Mouse (Mus musculus) heart, adult 9 months (tissue): ENCODE measurements at regions not wholly inside any gene's neighbourhood (a gene's known extent, or its start where the extent isn't known, plus 50 kb on each side); places are given as distances from the start of the nearest gene placed in this dataset.

Source experiments
- DNase-seq, 2 experiments: peaks; one replicate each; pipeline ENCODE4 v3.0.0; 2022; ENCODE audit warnings: low spot score in 2 of 2

DNA sequence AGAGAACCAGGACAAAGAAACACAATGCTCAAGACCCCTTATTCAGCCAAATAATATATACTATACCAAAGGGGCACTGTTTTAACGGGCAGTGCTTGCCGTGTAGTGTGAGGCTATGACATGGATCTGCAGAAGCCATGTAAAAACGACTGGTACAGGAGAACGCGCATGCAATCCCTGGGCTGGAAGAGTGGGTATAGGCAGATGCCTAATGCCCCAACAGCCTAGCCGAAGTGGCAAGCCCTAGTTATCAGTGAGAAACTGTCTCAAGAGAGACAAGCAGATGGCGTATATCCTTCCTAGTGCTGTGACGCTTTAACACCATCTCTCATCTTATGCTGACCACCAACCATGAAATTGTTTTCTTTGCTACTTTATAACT lies 262.8 kb downstream of the Ankrd50 start:
- no peak for DNase-seq

DNA sequence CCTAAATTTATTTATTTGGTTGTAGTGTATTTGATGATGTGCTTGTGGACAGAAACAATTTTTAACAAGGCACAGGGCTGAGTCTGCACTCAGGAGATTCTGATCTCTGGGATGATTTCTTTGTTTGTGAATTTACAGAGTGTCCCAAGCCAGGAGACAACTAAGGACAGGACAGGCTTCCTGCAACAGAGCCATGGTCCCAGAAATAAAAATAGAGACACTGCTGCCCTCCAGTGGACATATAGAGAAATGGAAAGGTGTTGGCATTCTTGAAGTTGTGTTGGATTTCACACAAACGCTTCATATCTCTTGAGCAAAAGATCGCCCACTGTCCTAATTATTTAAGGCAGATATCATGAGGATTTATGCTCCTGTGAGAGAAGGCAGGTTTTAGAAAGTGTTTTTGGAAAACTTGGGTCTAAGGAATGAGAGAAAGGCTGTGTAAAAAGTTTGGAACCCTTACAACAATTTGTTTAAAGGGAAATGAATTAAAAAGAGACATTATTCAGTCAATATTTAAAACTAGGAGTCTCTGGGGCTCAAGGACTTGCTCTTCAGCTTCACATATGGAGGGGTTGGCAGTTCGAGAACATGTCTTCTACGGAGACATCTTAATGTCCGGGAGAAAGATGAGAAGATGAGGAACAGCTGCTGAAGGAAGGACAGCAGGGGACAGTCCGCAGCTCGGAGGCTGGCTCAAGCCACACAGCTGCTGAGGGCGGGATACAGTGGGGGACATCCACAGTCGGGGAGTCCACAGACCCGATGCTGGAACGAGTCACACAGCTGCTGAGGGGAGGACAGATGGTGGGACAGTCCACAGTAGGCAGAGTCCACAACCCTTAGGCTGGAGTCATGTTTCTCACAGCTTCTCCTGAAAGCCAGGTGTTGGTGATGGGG lies 263.5 kb downstream of the Ankrd50 start:
- peak in 1 of 2 experiments; percentile 75 for DNase-seq

DNA sequence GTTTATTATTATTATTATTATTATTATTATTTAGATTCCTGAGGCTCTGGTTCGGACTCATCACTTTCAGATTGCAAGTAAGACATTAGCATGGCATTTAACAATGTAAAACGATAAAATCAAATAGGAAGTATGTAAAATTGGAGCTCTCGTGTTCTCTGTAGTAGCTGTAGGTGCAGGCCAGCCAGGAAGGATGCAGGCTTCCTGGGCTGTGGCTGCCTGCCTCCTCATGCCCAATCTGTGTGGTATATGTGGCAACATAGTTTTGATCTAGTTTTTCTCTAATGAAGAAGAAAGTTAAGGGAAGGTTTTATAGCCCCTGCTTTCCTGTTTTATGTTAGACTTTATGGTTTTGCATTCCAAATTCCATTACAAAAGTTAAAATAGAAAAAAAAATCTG lies 275.6 kb downstream of the Ankrd50 start:
- DNase-seq: no peak

DNA sequence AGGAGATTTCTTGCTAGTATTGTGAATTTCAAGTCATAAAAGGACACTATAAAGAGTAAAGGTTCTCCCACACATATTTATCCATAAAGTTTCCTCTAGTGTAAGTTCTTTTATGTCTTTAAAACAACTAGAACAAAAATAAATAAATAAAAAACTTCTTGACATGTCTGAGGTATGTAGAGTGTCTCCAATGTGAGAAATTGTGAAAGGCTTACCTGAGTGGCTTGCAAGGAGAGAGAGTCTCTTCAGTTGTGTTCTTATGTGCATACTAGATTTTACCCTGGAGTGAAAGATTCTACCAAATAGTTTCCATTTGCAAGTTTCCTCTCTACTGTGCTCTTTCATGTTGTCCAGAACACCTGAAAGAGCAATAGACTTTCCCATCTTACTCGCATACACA lies 276.8 kb downstream of the Ankrd50 start:
- no peak for DNase-seq

DNA sequence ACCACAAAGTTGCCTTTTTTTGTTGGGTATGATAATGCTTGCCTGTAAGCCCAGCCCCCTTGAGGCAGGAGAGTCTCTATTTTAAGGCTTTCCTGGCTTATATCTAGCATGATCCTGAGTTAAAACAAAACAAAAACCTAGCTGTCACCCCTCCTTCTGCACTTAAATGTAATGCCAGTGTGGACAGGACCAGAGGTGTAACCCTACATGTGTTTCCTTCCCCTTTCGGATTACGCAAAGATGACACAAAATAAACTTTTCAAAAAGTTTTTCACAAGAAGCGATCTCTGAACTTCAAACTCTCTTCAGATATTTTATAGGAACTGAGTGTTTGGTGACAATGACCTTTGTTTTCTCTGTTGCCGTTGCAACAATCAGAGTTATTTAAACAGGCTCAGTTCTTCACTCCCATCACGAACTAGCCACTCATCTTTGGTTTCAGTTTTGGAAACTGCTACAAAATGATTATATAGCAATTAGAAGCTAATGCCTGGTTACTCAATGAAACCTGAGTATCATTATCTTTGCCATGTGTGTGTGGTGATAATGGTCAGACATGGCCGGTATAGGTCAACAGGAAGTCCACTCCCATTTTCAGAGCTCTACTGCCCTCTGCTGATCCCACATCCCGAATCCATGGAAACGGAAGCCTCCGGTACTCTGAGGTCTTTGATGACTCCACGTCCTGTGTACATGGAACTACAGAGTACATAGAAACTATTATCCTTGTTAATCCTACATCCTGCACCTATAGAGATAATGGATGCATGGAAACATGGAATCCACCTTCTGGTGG lies 282.6 kb downstream of the Ankrd50 start:
- peak; percentile 77 to 83 for DNase-seq

DNA sequence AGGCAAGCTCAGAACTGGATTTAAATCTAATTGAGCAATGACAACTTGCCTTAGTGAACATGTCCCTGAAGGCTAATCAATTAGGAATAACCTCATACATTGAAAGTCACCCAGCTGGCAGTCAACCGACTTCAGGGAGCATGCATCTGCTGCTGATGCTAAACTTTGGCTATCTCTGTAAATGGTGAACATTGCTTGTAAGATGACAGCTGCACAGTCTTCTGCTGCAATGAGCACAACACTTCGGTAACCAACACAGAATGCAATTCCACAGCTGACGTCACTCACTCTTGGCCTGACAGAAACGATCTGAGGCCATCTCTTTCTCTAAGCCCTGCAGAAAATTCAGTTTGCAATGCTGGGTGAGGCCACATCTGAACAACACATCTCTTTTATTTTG lies 290.6 kb downstream of the Ankrd50 start:
- DNase-seq: peak; percentile 51 to 63

DNA sequence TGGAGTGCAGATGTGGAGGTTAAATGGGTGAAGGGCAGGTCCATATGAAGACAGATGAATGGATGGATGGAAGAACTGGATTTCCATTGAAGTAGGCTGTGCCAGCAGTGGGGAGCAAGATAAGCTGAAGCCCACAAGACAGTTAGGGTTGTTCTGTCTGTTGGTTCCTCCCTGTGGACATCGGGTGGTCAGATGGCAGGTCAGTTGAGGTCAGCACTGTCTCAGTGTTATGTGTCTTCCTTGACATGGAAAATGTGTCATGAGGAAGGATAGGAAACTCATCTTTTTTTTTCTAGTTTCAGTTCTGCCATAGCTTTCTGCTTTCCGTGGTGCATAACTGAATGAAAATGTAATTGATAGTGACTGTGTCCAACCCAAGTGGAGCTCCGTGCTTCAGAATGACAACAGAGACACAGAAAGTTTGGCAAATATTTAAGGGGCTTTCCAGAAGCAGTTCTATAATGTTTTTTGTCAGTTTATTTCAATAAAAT lies 297.2 kb downstream of the Ankrd50 start:
- DNase-seq: no peak

DNA sequence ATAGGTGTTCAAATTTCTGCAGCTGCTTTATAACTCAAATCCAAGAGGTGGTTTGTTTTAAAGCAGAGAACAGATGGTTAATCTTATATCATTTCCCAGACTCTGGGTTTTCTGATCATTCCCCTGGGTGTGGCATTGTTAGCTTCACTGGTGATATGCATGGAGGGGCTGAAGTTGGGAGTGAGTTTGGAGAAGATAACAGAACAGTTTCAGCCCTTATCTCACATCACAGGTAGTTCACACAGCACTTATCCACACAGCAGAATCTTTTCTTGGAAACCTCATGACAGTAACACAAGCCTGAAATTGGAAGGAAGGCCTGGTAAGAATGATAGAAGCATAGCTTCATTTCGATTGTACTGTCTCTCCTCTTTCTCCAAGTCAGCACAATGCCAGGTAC lies 298.1 kb downstream of the Ankrd50 start:
- no peak for DNase-seq

DNA sequence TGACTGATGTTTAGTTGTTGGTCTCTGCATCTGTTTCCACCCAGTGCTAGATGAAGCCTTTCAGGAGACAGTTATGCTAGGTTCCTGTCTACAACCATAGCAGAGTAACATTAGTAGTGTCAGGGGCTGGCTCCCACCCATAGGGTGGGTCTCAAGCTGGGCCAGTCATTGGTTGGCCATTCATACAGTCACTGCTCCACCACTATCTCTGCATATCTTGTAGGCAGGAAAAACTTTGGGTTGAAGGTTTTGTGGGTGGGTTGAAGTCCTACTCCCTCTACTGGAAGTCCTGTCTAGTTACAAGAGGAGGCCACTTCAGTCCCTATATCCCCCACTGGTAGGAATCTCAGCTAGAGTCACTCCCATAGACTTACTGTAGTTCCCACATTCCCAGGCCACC lies 306.3 kb downstream of the Ankrd50 start:
- DNase-seq: peak in 1 of 2 experiments; percentile 12

DNA sequence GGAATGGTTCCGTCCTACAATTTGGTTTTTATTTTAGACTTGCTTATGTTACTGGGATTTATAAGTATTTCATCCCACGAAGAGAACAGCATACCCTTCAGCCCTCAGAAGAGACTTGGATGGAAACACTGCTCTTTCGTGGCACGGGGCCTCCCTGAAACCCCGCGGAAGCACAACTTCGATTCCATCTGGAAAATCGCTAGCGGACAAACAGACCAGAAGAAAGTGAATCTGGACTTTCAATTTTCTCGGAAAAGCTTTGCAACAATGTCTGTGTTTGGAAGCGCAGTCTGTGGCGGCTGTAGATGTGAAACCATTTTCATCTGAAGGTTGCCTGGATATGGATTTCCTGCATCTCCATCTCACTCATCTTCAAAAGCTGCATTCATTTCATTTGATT lies 308.7 kb downstream of the Ankrd50 start:
- DNase-seq: peak; percentile 15 to 25

DNA sequence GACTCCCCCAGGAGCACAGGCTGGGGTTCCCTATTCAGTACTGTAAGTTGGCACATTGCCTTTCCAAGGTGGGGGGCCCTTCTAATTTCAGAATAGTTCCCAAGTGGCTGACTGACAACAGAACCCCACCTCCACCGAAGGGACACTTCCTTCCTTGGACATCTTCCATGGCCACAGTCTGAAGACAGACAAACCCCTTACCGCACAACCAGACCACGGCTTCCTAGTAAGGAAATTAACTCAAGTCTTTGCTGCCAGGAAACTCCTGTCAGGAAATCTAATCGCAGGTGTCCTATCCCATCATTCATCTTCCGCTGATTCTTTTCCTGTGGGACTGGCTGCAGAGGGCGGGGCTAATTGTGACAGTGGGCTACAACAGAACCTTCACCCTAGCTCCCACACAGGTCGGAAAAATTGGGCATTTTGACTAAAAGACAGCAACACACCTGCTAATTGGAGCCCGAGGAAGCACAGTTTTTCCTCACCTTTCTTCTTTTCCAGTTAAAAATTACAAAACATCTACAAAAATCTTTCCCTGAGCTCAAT lies 309.8 kb downstream of the Ankrd50 start:
- DNase-seq: peak; percentile 28 to 71

DNA sequence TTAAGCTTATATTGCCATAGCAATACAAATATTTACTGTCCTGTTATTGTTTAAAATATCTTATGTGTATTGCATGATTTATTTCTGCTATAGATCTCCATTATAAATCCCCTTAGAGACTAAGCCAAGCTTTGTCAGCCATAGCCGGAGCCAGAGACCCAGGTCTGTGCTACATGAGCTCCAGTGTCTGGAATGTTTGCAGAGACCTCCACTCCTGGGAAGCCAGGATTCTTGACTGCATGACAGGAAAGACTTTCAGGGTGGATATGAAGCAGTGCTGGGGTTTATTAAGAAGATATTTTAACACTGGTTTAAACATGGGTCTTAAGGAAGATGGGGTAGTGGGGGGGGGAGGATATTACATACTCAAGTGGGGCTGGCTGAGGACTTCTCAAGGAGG lies 332.2 kb downstream of the Ankrd50 start:
- DNase-seq: no peak

DNA sequence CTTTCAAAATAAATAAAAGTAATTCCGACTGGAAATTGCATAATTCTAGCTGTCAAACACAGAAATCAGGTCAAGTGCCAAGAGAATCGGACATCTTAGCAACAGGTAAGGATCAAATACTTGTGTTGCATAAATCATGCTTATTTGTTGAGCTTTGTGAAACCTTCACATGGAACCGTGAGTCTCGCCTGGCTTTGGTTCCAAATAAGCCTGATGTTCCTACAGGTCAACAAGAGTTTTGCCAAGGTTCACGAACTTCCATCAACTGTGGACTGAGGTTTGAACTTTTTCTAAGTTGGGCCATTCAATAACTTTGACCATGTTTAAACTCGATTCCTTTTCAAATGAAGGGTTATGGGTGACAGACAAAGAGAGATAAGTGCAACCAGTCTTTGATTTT lies 332.8 kb downstream of the Ankrd50 start:
- no peak for DNase-seq

DNA sequence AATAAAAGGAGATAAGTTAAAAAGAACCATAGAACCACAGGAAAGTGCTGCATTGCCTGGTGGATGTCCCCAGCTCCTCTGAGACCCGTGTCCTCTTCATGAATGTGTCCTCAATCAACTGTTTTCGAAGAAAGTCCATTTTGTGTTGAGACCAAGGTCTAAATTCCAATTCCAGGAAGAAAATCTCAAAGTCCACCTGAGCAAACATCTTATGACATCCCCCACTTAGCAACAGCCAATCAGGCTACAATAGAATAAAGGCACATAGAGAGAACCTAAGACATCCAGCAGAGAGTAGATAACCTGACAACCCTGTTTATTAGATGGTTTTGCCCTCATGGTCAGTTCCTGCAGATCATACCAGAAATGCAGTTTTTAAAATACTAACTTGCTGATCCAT lies 338.0 kb downstream of the Ankrd50 start:
- DNase-seq: no peak

DNA sequence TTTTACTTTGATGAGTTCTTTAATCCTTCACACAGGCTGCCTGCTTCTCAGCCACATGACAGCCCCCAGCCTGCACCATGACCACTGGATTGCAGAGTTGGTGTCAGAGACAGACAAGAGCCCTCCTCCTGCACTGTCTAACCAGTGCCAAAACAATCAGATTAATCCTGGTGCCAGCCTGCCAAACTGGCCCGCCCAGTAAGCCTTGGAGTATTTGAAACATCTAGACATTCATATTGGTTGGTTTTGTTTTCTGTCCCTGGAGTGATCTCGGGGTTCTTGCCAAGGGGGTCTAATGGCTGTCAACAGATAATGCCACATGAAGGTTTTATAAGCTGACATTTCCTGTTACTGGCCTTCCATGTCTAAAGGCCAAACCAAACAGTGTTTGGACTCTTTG lies 339.2 kb downstream of the Ankrd50 start:
- no peak for DNase-seq

DNA sequence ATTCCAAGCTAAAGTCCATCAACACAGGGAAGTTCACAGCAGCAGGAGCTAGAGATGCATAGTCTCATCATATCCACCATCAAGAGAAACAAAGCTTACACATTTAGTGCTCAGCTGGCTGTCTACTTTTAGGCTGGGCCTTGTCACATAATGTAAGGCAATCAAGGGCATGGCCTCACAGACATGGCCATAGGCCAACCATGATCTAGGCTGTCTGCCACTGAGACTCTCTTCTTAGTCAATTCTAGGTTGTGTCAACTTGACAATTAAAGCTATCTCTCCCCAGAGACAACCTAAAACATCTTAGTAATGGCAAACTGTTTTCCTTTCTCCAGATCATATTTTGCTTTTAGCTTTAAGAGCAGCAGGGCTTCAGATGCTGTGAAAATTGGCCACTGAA lies 340.0 kb downstream of the Ankrd50 start:
- DNase-seq: peak; percentile 34 to 52

DNA sequence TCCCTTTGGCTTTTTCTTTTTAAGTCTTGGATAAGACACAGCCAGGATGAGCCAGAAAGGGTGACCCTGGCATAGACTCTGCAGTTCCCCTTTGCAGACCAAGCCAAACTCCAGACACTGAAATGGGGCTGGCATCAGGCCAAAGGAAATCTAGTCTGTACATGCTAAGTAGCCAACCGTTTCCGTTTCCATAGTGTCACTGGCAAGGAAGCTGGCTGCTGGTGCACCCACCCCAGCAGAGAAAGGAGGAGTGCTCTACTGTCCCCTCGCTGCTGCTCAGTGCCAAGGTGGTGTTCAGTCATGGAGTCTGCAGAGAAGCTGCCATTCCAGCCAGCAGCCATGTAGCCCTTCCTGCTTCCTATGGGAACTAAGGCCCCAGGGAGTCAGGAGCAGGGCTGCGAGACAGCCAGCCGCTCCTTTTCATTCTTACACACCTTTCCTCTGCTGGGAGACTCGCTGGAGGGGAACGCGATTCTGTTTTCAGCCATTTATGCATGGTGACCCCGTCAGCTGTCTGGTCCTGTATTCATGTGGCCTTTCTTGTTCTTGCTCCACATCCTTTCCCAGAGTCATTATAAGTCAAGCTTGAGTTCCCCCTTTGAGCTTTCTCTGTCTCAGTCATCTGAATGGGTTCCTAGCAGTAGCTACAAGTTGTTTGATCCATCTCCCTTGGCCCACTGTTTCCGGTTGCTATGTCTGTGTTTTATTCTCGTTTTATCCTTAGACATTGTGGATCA lies 341.3 kb downstream of the Ankrd50 start:
- DNase-seq: peak; percentile 56

DNA sequence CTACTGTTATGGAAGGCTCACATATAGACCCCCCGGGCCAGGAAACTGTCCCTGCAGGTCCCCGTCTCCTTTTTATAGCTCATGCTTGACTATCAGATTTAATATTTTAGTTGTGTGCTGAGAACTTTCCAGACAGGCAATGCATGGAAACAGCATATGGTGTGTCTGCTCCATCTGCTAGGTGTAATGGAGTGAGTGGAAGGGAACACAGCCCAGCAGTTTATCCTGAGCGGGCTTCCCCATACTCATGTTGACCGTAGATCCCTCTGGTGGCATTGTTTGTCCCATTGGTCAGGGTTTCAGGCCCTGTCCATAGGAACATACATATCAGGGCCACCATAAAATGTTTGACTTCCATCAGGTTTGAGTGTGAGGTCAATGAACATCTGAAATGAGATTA lies 345.3 kb downstream of the Ankrd50 start:
- DNase-seq: no peak

DNA sequence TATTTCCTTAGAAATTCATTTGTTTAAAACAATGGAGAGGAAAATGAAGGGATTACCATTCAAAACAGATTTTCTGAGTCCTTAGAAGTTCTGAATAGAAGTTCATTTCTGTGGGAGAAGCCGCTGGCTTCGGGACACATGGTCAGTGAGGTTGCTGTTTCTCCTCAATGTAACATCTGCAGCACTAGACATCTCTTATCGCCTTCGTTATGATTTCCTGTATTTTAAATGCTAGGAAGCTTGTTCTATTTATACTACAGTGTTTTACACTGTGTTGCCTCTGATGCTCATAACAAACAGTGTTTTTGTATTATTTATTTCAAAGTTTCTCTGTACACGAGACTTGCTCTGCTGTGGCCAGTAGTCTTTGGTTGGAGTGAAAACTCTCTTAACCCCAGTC lies 346.6 kb downstream of the Ankrd50 start:
- DNase-seq: peak in 1 of 2 experiments; percentile 18

DNA sequence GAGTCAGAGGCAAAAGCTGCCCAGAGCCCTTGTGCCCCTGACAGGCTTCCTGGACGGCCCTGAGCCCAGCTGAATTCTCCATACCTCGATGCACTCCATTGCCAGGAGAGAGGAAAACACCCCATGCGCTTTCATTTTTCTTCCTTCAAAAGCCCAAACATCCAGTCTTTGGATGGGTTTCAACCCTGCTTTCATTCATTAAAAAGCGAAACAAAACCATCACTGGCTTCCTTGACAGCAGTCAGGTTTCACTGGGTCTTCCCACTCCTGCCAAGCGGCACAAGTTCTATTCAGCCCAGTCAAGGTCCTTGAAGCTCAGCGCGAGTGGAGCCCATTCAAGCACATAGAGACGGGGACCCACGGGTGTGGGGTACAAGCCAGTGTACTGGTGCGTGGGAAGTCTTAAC lies 348.8 kb downstream of the Ankrd50 start:
- no peak for DNase-seq

DNA sequence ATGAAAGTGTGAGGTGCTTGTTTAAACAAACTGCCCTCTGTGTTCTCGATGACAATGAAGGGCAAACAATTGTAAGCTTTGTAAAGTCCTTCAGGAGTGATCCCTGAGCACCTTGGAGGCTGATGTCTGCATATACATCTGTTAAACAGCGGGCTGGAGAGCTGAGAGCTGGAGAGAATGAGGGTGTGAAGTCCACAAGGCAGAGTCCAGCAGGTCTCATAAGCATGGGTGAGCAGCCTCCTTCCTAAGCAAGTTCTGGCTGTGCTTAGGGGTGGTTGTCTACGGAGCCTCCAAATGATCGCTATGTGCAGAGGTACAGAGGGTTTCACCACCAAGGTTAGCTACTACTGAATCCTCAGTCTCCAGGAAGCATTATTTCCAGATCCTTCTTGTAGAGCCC lies 350.2 kb downstream of the Ankrd50 start:
- no peak for DNase-seq

DNA sequence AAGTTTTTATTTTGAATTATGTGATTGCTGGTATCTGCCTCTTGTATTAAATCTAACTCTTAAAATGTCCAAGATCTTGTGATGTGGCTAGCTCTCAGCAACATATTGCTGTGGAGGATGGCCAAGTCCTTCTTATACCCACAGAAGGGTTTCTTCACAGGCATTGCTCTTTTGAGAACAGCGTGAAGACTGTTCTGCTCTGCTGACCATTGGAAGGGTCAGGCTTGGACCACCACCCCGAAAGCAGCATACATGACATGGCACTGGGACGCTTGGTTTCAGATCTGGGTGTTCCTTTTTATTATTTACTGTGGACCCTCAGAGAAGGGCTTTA lies 352.8 kb downstream of the Ankrd50 start:
- no peak for DNase-seq
